Mouse (Mus musculus) MEL (cell line): ENCODE data around the gene Fkbp10.

Experiments used
- CHD1 ChIP-seq: IDR thresholded peaks from 2 replicates; pipeline ENCODE4 v1.6.1; 2012; ENCODE audit warnings: low read depth, mild to moderate bottlenecking, inconsistent platforms, low read length, improper control_type of control experiment
- CTCF ChIP-seq, 3 experiments: IDR thresholded peaks in 2 of 3; conservative IDR thresholded peaks in 1 of 3; 2 replicates each; pipeline ENCODE4 v1.5.1; 2011 to 2012; ENCODE audit warnings: low read length in 3 of 3, low read depth in 2 of 3, mild to moderate bottlenecking in 2 of 3, improper control_type of control experiment in 1 of 3, inconsistent platforms in 1 of 3, mixed read lengths in 1 of 3, moderate library complexity in 1 of 3; ENCODE audit not compliant: control insufficient read depth in 1 of 3, insufficient read depth in 1 of 3, poor library complexity in 1 of 3, severe bottlenecking in 1 of 3
- E2F4 ChIP-seq: IDR thresholded peaks from 2 replicates; pipeline ENCODE4 v1.6.1; 2011; ENCODE audit warnings: low read depth, low read length, improper control_type of control experiment, borderline replicate concordance
- GATA1 ChIP-seq: IDR thresholded peaks from 2 replicates; pipeline ENCODE4 v1.6.1; 2011; ENCODE audit warnings: low read depth, low read length, improper control_type of control experiment
- HCFC1 ChIP-seq: IDR thresholded peaks from 2 replicates; pipeline ENCODE4 v1.6.1; 2012; ENCODE audit warnings: low read depth, mild to moderate bottlenecking, inconsistent platforms, low read length, improper control_type of control experiment, moderate library complexity
- MEF2A ChIP-seq: IDR thresholded peaks from 2 replicates; pipeline ENCODE4 v1.6.1; 2014; ENCODE audit warnings: low read depth, mild to moderate bottlenecking, inconsistent platforms, low read length, improper control_type of control experiment; ENCODE audit not compliant: poor library complexity, insufficient replicate concordance, severe bottlenecking; ENCODE audit errors: extremely low read depth
- NELFE ChIP-seq: IDR thresholded peaks from 2 replicates; pipeline ENCODE4 v1.6.1; 2011; ENCODE audit warnings: low read depth, low read length, improper control_type of control experiment
- RAD21 ChIP-seq: IDR thresholded peaks from 2 replicates; pipeline ENCODE4 v1.6.1; 2011; ENCODE audit warnings: mild to moderate bottlenecking, low read depth, low read length, improper control_type of control experiment
- TAL1 ChIP-seq: IDR thresholded peaks from 2 replicates; pipeline ENCODE4 v1.6.1; 2012; ENCODE audit warnings: mild to moderate bottlenecking, inconsistent platforms, low read length, moderate library complexity, mixed read lengths

- TF ChIP-seq CTCF (IDR thresholded peaks at IDR 0.05 in 2 of 3, conservative IDR thresholded peaks at IDR 0.05 in 1 of 3; ENCODE audit: control insufficient read depth in 1 of 3, insufficient read depth in 1 of 3, low read depth in 2 of 3, low read length in 3 of 3, poor library complexity in 1 of 3, severe bottlenecking in 1 of 3), result no peak
- no peak for TF ChIP-seq TAL1
- TF ChIP-seq RAD21, result no peak
- TF ChIP-seq MEF2A, result no peak
- no peak for TF ChIP-seq NELFE
- TF ChIP-seq CHD1, result no peak
- TF ChIP-seq GATA1, result no peak
- TF ChIP-seq E2F4, result no peak
- TF ChIP-seq HCFC1, result no peak
Measured at GRCm38 (mm10) chr11:100395861-100396631, 19.5 kb upstream of the Fkbp10 start.
